Mouse (Mus musculus) hematopoietic stem cell, adult 5-6 weeks (primary cell): Measurements from ENCODE around the gene Sox6. TPM values are rescaled to one million over a fixed set of nuclear protein-coding genes. Genes with fewer than 3 reads are reported as not detected.

Experiments
- ATAC-seq, 2 experiments: fragments of 125-278 bp in 1 of 2; replicated peaks in 1 of 2; 2 replicates each; pipeline ENCODE4 v1.8.0; 2016 to 2017; ENCODE audit warnings: inconsistent platforms in 2 of 2, mild to moderate bottlenecking in 2 of 2, moderate number of reproducible peaks in 2 of 2, low read depth in 1 of 2, moderate TSS enrichment in 1 of 2; ENCODE audit not compliant: low FRiP score in 2 of 2, poor library complexity in 2 of 2, severe bottlenecking in 2 of 2, insufficient read depth in 1 of 2, low TSS enrichment in 1 of 2
- total RNA-seq: library from RNA; stranded (forward); fragments of 172-1452, 232-1000 nt; gene quantifications from 2 replicates; pipeline ENCODE4 v1.2.3, GENCODE M21; 2017

Gene Sox6
- total RNA-seq, 1 experiment from 2014 or later, result 10.1 TPM

DNA sequence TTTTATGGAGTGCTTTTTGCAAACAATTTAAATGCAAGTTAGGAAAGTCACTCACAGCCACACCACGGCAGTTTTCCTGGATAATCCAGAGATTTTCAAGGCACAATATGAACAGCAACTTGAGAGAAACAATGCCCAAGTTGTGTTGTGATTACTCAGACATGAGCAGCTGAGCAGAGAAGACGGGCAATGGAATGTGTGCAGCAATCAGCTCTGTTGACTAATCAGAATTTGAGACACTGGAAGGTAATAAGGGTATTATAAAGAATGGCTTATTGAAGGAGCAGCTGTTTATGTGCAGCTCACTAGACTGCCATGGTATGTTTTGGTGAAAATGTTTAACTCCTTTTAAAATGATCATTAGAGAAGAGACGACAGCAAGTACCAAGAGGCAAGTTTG is 287.5 kb downstream of the Sox6 start:
- no peak for ATAC-seq

DNA sequence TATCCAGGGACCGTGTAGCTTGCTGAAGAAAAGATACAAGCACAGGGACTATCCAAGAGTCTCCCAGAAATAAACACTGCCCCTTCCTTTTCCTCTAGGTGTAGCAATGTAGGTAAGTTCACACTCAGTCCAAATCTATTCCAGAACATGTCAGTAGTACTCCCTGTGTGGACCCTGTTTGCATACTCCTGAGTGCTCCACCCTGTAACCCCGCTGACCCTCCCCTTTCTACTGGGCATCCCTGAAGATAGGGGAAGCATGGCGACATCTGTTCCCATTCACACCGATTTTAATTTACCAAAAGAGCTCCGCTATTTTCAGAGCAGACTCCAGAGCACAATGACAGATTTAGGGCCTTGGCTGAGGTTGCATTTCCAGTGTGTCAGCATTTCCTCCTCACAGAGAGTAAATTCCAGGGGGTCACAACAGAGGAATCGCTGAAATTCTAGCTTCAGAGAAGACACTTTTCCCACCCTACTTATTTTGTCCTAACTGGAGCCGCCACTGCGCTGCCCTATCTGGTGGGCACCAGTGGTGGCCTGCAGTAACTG is 288.2 kb downstream of the Sox6 start:
- no peak for ATAC-seq

DNA sequence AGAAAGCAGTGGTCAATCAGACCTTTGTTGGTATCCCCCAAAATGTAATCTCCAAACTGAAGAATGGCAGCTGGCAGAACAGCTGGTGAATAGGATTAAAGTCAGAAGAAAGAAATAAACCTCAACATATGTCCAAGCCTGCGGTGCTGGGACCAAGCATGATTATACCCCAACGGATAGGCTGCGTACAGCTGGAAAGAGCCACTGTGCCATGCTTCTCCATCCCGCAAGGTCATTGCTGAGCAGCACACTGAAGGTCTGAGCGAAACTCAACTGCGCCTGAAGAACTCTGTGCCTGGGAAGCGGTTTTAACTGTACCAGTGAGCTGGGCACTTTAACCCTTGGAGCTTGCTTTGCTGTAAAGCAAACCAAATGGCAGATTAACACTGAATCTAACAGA is 291.1 kb downstream of the Sox6 start:
- ATAC-seq, result no peak

DNA sequence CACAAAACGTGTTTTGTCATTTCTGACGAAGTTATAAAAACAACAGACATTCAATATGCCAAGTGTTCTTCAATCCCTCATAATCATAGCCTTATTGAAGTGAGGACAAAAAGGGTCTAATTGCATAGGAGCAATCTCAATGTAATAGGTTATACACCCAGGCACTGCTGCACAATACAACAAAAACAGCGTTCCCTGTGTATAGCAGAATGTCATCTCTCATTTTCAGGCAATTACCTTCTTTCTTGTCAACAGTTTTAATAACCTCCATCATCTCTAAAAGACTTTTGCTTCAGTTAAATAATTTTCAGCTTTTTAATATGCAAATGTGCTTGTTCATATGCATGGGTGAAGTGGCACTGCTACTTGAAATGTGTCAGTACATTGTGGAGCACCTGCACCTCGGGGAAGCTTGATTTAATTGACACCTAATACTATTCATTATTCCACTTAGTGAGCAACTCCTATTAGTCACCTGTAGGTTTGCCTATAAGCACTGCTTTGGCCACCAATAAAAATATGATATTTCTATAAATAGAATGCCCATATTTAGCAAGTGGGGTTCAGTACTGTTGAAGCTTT is 292.8 kb downstream of the Sox6 start:
- ATAC-seq, result no peak

- ATAC-seq, result peak; percentile 22 to 25; a peak in 2 of 4 replicates
These were observed 304.5 kb downstream of the Sox6 start for GRCm38 (mm10) chr7:115734137-115734536.

- no peak for ATAC-seq
These were observed 305.8 kb downstream of the Sox6 start for GRCm38 (mm10) chr7:115732824-115733223.

DNA sequence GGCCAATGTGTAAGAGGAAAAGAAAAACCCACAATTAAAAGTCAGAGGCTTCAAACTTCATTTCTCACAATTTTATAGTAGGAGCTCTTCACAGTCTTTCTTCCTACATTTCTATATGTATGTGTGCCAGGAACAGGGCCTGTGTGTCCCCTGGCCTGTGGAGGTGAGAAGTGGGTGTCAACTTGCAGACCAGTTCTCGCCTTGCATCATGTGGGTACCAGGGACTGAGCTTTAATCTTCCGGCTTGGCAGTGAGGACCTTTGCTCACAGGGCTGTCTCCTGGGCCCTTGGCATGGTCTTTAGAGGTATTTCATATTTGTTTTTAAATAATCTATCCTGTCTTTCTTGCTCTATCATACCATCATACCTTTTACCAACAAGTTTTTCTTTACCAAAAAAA is 311.8 kb downstream of the Sox6 start:
- no peak for ATAC-seq

DNA sequence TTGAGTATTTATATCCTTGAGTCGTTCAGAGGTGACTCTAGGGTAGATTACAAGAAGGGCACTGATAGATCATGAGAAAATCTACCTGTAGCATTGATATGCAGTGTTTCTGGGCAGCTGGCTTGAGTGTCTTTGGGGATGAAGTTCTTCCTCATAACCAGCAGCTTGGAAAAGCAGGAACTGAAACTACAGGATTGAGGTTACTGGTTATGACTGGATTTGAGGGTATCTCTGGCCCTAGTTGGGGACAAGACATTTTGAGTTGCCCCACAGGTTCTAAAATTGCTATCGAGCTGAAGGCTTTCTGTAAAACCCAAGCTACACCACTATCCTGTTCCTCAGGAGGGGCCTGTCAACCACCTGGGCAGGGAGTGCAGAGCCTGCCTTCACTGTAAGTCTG is 314.2 kb downstream of the Sox6 start:
- ATAC-seq, result no peak

- ATAC-seq, result no peak
These were observed 316.7 kb downstream of the Sox6 start for GRCm38 (mm10) chr7:115721624-115722540.

DNA sequence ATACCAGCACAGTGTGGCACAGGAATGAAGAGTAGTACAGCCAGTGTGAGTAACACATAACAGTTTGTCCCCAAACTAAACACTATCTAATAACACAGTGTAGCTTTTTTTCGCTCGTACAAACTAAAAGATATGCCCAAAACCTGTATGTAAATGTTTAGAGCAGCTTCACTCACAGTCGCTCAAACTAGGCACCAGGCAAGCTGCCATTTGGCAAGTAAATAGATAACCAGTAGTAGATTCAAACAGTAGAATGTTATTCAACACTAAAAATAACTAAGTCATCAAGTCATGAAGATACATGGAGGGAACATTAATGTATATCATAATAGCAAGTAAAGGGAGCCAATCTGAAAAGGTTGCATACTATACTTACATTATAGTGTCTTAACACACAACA is 318.8 kb downstream of the Sox6 start:
- ATAC-seq, result no peak

GRCm38 (mm10) chr7:115706141-115706540 is 332.5 kb downstream of the Sox6 start:
- ATAC-seq, result no peak

- no peak for ATAC-seq
These were observed 340.5 kb downstream of the Sox6 start for GRCm38 (mm10) chr7:115698105-115698504.

GRCm38 (mm10) chr7:115693206-115693605 is 345.4 kb downstream of the Sox6 start:
- ATAC-seq, result no peak

- no peak for ATAC-seq
These were observed 347.5 kb downstream of the Sox6 start for GRCm38 (mm10) chr7:115691091-115691490.

DNA sequence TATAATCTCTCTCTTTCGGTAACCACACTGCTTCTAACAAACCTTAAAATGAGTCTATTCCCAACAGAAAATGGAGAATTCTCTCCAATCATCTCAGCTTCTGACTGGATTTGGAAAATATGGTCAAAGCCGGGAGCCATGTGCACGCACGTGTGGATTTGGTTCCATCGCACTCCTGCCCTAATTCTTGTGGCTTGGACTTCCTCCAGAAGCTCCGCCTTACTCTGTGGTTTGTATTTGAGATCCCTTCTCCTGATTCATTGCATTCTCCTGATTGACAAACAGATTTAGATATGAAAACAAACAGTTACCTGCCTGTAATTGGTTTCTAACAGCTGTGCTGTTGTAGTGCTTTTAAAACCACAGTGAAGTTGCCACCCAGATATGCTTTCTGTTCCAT is 351.9 kb downstream of the Sox6 start:
- no peak for ATAC-seq

DNA sequence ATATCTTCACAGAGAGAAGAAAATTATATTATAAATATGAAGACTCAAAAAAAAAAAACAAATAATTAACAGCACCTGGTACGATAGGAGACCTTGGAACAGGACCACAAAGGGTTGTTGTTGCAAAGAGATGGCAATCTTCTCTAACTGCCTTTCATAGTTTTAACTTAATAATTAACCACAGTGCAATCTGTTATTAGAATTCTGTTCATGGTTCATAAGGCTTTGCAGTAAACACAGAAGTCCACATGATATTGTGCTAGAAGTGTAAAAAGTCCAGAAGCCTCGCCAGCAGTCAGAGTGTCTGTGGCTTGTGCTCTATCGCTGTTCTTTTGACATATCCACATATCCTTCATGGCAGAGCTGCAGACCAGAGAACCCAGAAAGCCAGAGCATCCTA is 354.5 kb downstream of the Sox6 start:
- no peak for ATAC-seq

GRCm38 (mm10) chr7:115671749-115672148 is 366.8 kb downstream of the Sox6 start:
- no peak for ATAC-seq

- ATAC-seq, result no peak
These were observed 367.3 kb downstream of the Sox6 start for GRCm38 (mm10) chr7:115671272-115671671.
